10 mouse cellular contexts compared by ENCODE assay signal in the genomic region with DNA sequence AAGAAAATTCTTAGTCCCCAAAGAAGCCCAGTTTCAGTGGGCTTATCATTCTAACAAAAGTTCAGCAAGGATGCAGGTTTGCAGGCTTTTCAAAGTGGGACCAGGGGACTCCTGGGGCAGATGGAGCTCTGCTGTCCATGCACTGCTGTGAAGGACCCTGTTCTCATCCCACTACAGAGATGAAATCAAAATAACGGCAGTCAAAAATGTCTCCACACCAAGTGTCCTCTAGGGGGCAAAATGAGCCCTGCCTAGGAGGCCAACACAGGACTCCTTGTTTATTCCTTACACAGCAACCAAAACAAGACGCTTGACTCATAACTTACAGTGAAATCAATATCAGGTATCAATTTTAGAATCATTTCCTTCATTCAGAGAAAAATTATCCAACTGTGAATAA.
DNase-seq lines count a peak whose midpoint lies in the region; ATAC-seq lines count a peak whose summit lies in the region.
"Had no signal": no experiment of that assay in that cellular context is flagged by ENCODE, and none has a peak within 500 bp of the region (broad histone marks: within the 10 kb centered on the region; RNA-seq: fewer than 3 reads in every experiment).

No protein-coding gene starts in this region.

- no peak overlapping the region for H3K9ac ChIP-seq in midbrain, embryonic 16.5 days (ENCODE audit: low read depth, low read length)
- H3K9ac ChIP-seq: embryonic facial prominence, embryonic 15.5 days; limb, embryonic 15.5 days; stomach, embryonic 15.5 days had no signal

- H3K27me3 ChIP-seq in midbrain, embryonic 10.5 days (ENCODE audit: low read depth, poor library complexity, severe bottlenecking) = no peaks in the 10 kb centered on the region
- no peaks in the 10 kb centered on the region for H3K27me3 ChIP-seq in midbrain, embryonic 16.5 days (ENCODE audit: control insufficient read depth, insufficient read depth, low read depth, low read length)
- H3K27me3 ChIP-seq: embryonic facial prominence, embryonic 15.5 days; limb, embryonic 15.5 days; stomach, embryonic 15.5 days had no signal

- no peaks in the 10 kb centered on the region for H3K36me3 ChIP-seq in midbrain, embryonic 10.5 days
- H3K36me3 ChIP-seq in midbrain, embryonic 16.5 days (ENCODE audit: control insufficient read depth, insufficient read depth, low read length) = no peaks in the 10 kb centered on the region
- H3K36me3 ChIP-seq: embryonic facial prominence, embryonic 15.5 days; limb, embryonic 15.5 days; stomach, embryonic 15.5 days had no signal

- no peak overlapping the region for H3K4me3 ChIP-seq in midbrain, embryonic 10.5 days
- H3K4me3 ChIP-seq in midbrain, embryonic 16.5 days (ENCODE audit: low read depth, low read length) = no peak overlapping the region
- H3K4me3 ChIP-seq: embryonic facial prominence, embryonic 15.5 days; limb, embryonic 15.5 days; stomach, embryonic 15.5 days had no signal

- no peaks in the 10 kb centered on the region for H3K9me3 ChIP-seq in midbrain, embryonic 10.5 days (replicated peaks)
- no peaks in the 10 kb centered on the region for H3K9me3 ChIP-seq in midbrain, embryonic 16.5 days (replicated peaks; ENCODE audit: control insufficient read depth, low read length, poor library complexity, severe bottlenecking)
- H3K9me3 ChIP-seq: embryonic facial prominence, embryonic 15.5 days; limb, embryonic 15.5 days; stomach, embryonic 15.5 days had no signal

- H3K27ac ChIP-seq in midbrain, embryonic 10.5 days (replicated peaks) = no peak overlapping the region
- H3K27ac ChIP-seq in midbrain, embryonic 16.5 days (ENCODE audit: low read length) = no peak overlapping the region
- H3K27ac ChIP-seq: embryonic facial prominence, embryonic 15.5 days; limb, embryonic 15.5 days; stomach, embryonic 15.5 days had no signal

- no peak; the same call in 1 of the 2 replicates for ATAC-seq in midbrain, embryonic 16.5 days
- 0 out of 2 replicates have a peak, but pooled peaks have one; percentile 34 for ATAC-seq in megakaryocyte-erythroid progenitor cell, adult 5-6 weeks (replicated peaks; ENCODE audit: low FRiP score, low TSS enrichment, poor library complexity, severe bottlenecking)

- no peak overlapping the region for H3K4me2 ChIP-seq in midbrain, embryonic 16.5 days (ENCODE audit: low read length)
- H3K4me2 ChIP-seq: embryonic facial prominence, embryonic 15.5 days; limb, embryonic 15.5 days; stomach, embryonic 15.5 days had no signal

- DNase-seq in midbrain, embryonic 10.5 days (ENCODE audit: low spot score) = peak; percentile 12
- peak; percentile 34 for DNase-seq in adrenal gland, postnatal 14 days
- peak; percentile 43 to 57 for DNase-seq in cerebellum, postnatal 36 days
- DNase-seq in hindlimb bud, embryonic 11.5 days (ENCODE audit: extremely low spot score, low read depth, low spot score) = peak; percentile 6
- DNase-seq in frontal cortex, postnatal 25 days (ENCODE audit: low spot score in 2 of 2) = no peak

- no peaks in the 10 kb centered on the region for H3K4me1 ChIP-seq in midbrain, embryonic 10.5 days
- H3K4me1 ChIP-seq in midbrain, embryonic 16.5 days (ENCODE audit: control insufficient read depth, insufficient read depth, low read length) = no peaks in the 10 kb centered on the region
- H3K4me1 ChIP-seq: embryonic facial prominence, embryonic 15.5 days; limb, embryonic 15.5 days; stomach, embryonic 15.5 days had no signal

- 56% methylated on average over 2 of the region's 2 CpGs for WGBS in midbrain, embryonic 10.5 days
- WGBS in midbrain, embryonic 16.5 days = 49% methylated on average over 2 of the region's 2 CpGs

Comparison
In these comparisons a context has a peak if more than half of its experiments do, and no peak if none do; other contexts are left out.
1. DNase-seq: peak in midbrain, embryonic 10.5 days (single experiment), adrenal gland, postnatal 14 days (single experiment), cerebellum, postnatal 36 days (2 of 2) and hindlimb bud, embryonic 11.5 days (single experiment); none in frontal cortex, postnatal 25 days (0 of 2).